Mouse (Mus musculus) cerebral cortex, adult 2 months (tissue): ENCODE data around the gene Atrip.

Experiments used
- WGBS: fragments of 180-500 bp; shearing (Covaris S2); methylation state at CpG from one replicate; pipeline ENCODE4 v1.1.7; 2018; 5-methylcytosine and 5-hydroxymethylcytosine counted together

The Atrip gene

GRCm38 (mm10) chr9:109098366-109098765, 24.4 kb upstream of the Atrip start:
- 57% methylated on average over 8 of the region's 8 CpGs for WGBS

- WGBS: 40% methylated on average over 5 of the region's 5 CpGs
Measured at GRCm38 (mm10) chr9:109097831-109098230, 23.9 kb upstream of the Atrip start.

DNA sequence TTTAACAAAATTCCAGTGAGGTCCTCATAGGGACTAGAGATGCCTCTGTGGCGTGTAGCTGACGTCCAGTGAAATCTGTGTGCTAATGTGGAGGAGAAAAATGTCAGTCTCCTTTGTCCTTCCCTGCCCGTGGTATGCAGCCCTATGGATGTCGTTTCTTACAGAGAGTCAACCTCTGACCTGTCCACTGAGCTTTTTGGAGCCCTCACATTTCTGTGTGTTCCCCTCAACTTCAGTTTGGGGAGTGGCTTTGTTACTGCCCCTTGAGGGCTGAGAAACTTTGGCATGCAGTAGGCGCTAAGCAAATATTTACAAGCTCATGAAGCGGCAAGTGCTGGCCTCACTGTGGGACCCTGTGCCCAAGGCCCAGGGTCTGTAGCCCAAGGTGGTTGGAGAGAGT, 23.4 kb upstream of the Atrip start:
- WGBS: 48% methylated on average over 6 of the region's 6 CpGs

- 40% methylated on average over 6 of the region's 6 CpGs for WGBS
Measured at GRCm38 (mm10) chr9:109096856-109097255, 22.9 kb upstream of the Atrip start.

DNA sequence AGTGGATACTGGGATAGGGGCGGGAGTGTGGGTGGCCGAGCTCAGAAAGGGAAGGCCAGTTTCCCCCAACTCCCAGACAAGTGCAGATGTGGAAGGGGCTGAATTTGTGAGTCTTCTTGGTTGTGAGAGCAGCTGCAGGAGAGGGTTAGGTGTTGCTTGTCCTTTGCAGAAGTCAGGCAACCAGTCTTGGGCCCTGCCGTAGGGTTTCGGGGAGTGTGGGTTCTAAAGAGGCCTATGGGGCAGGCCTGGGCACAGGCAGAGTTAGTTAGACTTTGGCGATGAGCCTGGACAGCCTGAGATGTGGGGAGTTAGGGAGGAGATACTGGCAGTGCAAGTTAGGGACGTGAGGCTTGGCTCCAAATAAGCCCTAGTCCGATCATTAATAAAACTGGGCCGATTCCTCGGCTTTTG, 22.3 kb upstream of the Atrip start:
- 44% methylated on average over 9 of the region's 9 CpGs for WGBS

- WGBS: under 1% methylated on average over 89 of the region's 102 CpGs
Measured at GRCm38 (mm10) chr9:109095137-109095982, 21.4 kb upstream of the Atrip start, which contains the start of gene Plxnb1. Plxnb1 (plus strand) TSS chr9:109095389.

GRCm38 (mm10) chr9:109094553-109095136, 20.7 kb upstream of the Atrip start:
- WGBS: 12% methylated on average over 21 of the region's 21 CpGs

- 43% methylated on average over 11 of the region's 11 CpGs for WGBS
Measured at GRCm38 (mm10) chr9:109093786-109094552, 20.0 kb upstream of the Atrip start.

DNA sequence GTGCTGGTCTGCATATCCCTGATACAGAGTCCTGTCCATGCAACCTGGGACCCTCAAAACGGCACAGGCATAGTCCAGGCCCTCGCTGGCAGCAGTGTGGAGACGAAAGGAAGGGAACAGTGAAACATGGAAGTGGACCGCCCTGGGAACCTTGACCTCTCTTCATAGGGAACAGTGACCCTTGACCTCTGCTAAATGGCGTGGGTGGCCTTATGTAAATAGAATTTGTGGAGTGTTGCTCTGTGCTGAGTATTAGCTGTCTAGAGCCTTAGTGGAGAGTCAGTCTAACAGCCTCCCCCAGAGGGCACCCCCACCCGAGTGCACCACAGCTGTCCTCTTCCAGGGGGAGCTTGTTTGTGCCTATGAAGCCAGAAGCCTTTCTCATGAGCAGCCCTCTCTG, 18.9 kb upstream of the Atrip start:
- 80% methylated on average over 6 of the region's 6 CpGs for WGBS

GRCm38 (mm10) chr9:109091802-109092201, 17.9 kb upstream of the Atrip start:
- 93% methylated on average over 8 of the region's 8 CpGs for WGBS

- 45% methylated on average over 15 of the region's 15 CpGs for WGBS
Measured at GRCm38 (mm10) chr9:109090446-109090845, 16.5 kb upstream of the Atrip start.

DNA sequence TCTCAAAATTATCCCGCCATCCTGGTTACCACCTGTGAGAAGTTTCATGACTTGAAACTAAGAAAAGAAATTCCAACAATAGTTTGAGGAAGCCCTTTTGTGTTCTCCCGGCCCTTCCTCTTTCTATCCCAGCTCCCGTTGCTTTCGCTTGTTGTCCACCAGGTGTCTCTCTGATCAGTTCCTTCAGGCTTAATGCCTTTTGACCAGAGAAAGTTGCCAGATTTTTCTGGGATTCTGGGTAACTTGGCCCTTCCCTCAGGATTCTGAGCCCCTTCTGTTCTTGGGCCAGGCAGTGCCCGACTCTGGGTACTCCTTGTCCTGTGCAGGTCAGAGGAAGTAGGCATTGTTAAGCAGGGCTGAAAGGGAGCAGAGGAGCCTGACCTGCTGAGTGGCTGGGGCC, 14.1 kb upstream of the Atrip start:
- WGBS: 7% methylated on average over 5 of the region's 5 CpGs

- 5% methylated on average over 2 of the region's 2 CpGs for WGBS
Measured at GRCm38 (mm10) chr9:109084922-109085321, 11.0 kb upstream of the Atrip start.

- WGBS: under 1% methylated on average over 37 of the region's 37 CpGs
Measured at GRCm38 (mm10) chr9:109082124-109082800, 8.3 kb upstream of the Atrip start, which contains the start of the genes Ccdc51 and Tma7. Ccdc51 (plus strand) TSS chr9:109082493. Tma7 (minus strand) TSS chr9:109082587.

GRCm38 (mm10) chr9:109081749-109082123, 7.8 kb upstream of the Atrip start:
- 4% methylated on average over 11 of the region's 11 CpGs for WGBS

- WGBS: 90% methylated on average over 3 of the region's 3 CpGs
Measured at GRCm38 (mm10) chr9:109080516-109080915, 6.6 kb upstream of the Atrip start.

DNA sequence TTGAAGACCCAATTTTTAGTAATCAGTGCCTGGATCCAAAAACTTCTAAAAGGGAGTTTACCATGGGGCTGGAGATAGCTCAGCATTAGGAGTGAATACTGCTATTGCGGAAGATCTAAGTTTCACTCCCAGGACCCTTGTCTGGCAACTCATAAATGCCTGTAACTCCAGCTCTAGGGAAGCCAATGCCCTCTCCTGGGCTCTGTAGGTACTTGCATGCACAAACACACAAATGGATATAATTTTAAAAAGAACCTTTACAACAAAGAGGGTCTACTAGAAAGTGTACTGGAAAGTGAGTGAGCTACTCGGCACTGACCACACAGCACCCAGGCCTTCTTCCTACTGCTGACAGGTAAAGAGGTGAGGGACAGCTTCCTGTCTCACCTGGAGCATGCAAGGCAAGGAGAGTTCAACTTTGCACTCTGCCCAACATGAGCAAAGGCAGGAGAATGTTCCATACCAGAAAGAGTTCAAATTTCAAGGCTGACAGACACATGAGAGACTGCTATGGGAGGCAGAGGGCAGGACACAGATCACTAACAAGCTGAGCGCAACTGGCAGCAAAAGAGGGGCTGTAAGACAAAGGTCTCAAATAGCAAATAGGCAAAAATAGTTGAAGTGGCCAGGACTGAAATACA, 5.7 kb downstream of the Atrip start:
- 94% methylated on average over 3 of the region's 3 CpGs for WGBS

DNA sequence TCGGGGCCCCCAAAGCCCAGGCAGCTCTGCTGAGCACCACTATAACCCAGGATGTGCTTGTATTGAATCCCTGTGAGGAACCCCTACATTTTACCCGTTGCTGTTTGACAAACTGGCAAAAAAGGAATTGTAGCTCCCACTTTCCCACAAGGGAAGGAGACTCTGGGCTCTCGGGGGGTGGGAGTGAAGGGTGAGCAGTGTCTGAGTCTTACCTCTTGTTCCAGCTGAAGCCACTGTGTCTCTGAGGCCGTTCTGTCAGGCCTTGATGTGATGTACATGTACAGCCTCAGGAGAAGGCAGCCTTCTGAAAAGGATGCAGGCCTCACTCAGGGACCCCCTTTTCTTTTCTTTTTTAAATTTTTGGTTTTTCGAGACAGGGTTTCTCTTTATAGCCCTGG, 13.0 kb downstream of the Atrip start:
- 78% methylated on average over 5 of the region's 5 CpGs for WGBS

GRCm38 (mm10) chr9:109060184-109060897, 13.6 kb downstream of the Atrip start:
- WGBS: 90% methylated on average over 16 of the region's 16 CpGs

DNA sequence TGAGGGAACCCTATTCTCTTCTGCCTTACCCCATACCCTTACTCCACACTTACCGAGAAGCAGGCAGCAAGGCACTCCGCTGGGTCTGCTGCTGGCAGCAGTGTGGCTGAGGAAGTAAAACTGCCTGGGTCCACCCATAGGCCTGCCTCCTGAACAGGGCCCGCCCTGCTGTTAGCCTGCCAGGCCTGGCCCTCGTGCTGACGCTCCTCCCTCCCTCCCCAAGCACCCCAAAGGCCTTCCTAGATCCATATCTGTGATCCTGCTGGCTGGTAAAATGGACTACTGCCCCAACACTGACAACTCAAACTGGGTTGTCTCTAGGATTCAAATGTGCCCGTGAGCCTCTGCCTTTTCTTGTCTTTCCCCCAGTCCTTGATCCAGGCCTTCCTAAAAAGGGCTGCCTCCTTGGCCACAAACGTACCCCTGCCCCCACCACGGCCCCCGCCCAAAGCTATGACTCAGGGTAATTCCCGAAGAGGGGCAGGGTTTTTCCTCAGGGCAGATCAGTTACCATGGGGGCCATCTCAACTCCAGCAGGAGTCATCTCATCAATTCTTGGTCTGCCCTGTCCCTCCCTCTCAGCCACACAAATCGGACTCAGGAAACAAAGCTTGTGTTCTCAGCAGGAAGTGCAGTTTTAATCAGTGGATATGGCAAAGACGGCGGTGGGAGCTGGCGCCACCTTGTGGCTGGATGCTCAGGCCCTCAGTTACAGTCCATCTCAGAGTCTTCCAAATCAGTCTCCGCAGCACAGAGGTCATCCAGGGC, 14.6 kb downstream of the Atrip start, which contains the start of gene Trex1:
TSS of gene Trex1 (minus strand) at position 599 of the 768 bp plus-strand sequence.
- 3% methylated on average over 15 of the region's 15 CpGs for WGBS
